Mouse (Mus musculus) heart, adult 8-10 months (tissue): Measurements from ENCODE around the gene Echdc2. TPM values are rescaled to one million over a fixed set of nuclear protein-coding genes. Genes with fewer than 3 reads are reported as not detected.
"Not testable (repeated sequence)": the region's sequence is repeated elsewhere in the genome, so short reads cannot be mapped to it uniquely, and the experiment has no call there.

ENCODE experiments used
- DNase-seq: peaks from one replicate; pipeline ENCODE4 v3.0.0; 2022; ENCODE audit warnings: low spot score
- total RNA-seq, 4 experiments: library from RNA; stranded (reverse); gene quantifications; 2 replicates each; pipeline ENCODE4 v1.2.4; 2022

Gene Echdc2
- total RNA-seq = 10 to 100 TPM; 33.6 to 45.8 (median 37.9) TPM

- peak; percentile 22 for DNase-seq
Measured at GRCm38 (mm10) chr4:108165152-108165895, at the start of gene Echdc2. TSS of gene Echdc2 (plus strand) at chr4:108165437.

- DNase-seq = no peak
Measured at GRCm38 (mm10) chr4:108116466-108116865, 48.8 kb upstream of the Echdc2 start.

- no peak for DNase-seq
Measured at GRCm38 (mm10) chr4:108117488-108117887, 47.7 kb upstream of the Echdc2 start.

GRCm38 (mm10) chr4:108117924-108118876, 47.0 kb upstream of the Echdc2 start:
- DNase-seq = peak; percentile 94

GRCm38 (mm10) chr4:108124104-108124503, 41.1 kb upstream of the Echdc2 start:
- DNase-seq = no peak

GRCm38 (mm10) chr4:108126260-108126659, 39.0 kb upstream of the Echdc2 start:
- DNase-seq = no peak

GRCm38 (mm10) chr4:108127516-108127915, 37.7 kb upstream of the Echdc2 start:
- no peak for DNase-seq

- DNase-seq = peak; percentile 23
Measured at GRCm38 (mm10) chr4:108128339-108128738, 36.9 kb upstream of the Echdc2 start.

GRCm38 (mm10) chr4:108130452-108130851, 34.8 kb upstream of the Echdc2 start:
- DNase-seq = no peak

GRCm38 (mm10) chr4:108136938-108137337, 28.3 kb upstream of the Echdc2 start:
- DNase-seq = no peak

GRCm38 (mm10) chr4:108143178-108143577, 22.1 kb upstream of the Echdc2 start:
- not testable (repeated sequence) for DNase-seq

- no peak for DNase-seq
Measured at GRCm38 (mm10) chr4:108143778-108144177, 21.5 kb upstream of the Echdc2 start.

GRCm38 (mm10) chr4:108144880-108145279, 20.4 kb upstream of the Echdc2 start, which contains the start of gene Scp2:
TSS of gene Scp2 (minus strand) at chr4:108144998.
- DNase-seq = no peak

- not testable (repeated sequence) for DNase-seq
Measured at GRCm38 (mm10) chr4:108145554-108145953, 19.7 kb upstream of the Echdc2 start.

GRCm38 (mm10) chr4:108155141-108155540, 10.1 kb upstream of the Echdc2 start:
- not testable (repeated sequence) for DNase-seq

- DNase-seq = no peak
Measured at GRCm38 (mm10) chr4:108161936-108162335, 3.3 kb upstream of the Echdc2 start.

GRCm38 (mm10) chr4:108163291-108163690, 1.9 kb upstream of the Echdc2 start:
- DNase-seq = no peak

GRCm38 (mm10) chr4:108166874-108167273, 1.6 kb downstream of the Echdc2 start:
- no peak for DNase-seq

GRCm38 (mm10) chr4:108168056-108168455, 2.8 kb downstream of the Echdc2 start:
- no peak for DNase-seq

- no peak for DNase-seq
Measured at GRCm38 (mm10) chr4:108182278-108182677, 17.0 kb downstream of the Echdc2 start.

GRCm38 (mm10) chr4:108192821-108193323, 27.6 kb downstream of the Echdc2 start:
- DNase-seq = no peak

- DNase-seq = no peak
Measured at GRCm38 (mm10) chr4:108196277-108196855, 31.1 kb downstream of the Echdc2 start.
